ENCODE assay signal across 22 mouse cellular contexts in genomic region chr10:56210343-56210742, GRCm38 (mm10). TPM values are rescaled to one million over a fixed set of nuclear protein-coding genes. Genes with fewer than 3 reads are reported as not detected.
DNase-seq lines count a peak whose midpoint lies in the region; ATAC-seq and TF ChIP-seq lines count a peak whose summit lies in the region.
"Had no signal": no experiment of that assay in that cellular context is flagged by ENCODE, and none has a peak within 500 bp of the region (broad histone marks: within the 10 kb centered on the region; RNA-seq: fewer than 3 reads in every experiment).

No protein-coding gene starts in this region.

- ATAC-seq in megakaryocyte, adult 5-6 weeks (ENCODE audit: poor library complexity, severe bottlenecking) = no peak
- ATAC-seq in neural tube, embryonic 14.5 days (ENCODE audit: low read depth) = peak; percentile 4; the same call in 1 of the 2 replicates
- no peak for ATAC-seq in intestine, embryonic 16.5 days
- ATAC-seq: activated CD4-positive, CD25-positive, alpha-beta regulatory T cell, adult 4 months; CD4-positive, CD25-positive, alpha-beta regulatory T cell, adult 4 months; Patski had no signal

- no peak for TF ChIP-seq CTCF in CH12.LX (conservative IDR thresholded peaks at IDR 0.05 in 1 of 2, IDR thresholded peaks at IDR 0.05 in 1 of 2; ENCODE audit: low read depth in 2 of 2, low read length in 2 of 2)

- no peak overlapping the region for H3K9ac ChIP-seq in neural tube, embryonic 14.5 days (replicated peaks; ENCODE audit: low read depth, low read length)
- H3K9ac ChIP-seq in CH12.LX (ENCODE audit: insufficient read depth, low read depth) = no peak overlapping the region
- H3K9ac ChIP-seq in intestine, embryonic 16.5 days (ENCODE audit: low read depth, low read length) = no peak overlapping the region

- TF ChIP-seq RAD21 in CH12.LX (IDR thresholded peaks at IDR 0.05; ENCODE audit: low read depth, low read length) = no peak

- in situ Hi-C loops in CH12.LX (cut with MboI; ENCODE audit: low pct_ligation_motif_present, low pct_unique_long_range_greater_than_20kb, low sequenced_read_pairs) = no loop called here

- peak overlapping the region; percentile 44 for H3K4me3 ChIP-seq in megakaryocyte, embryonic 14.5 days (replicated peaks)
- H3K4me3 ChIP-seq in neural tube, embryonic 14.5 days (ENCODE audit: low read depth, low read length) = no peak overlapping the region
- H3K4me3 ChIP-seq in CH12.LX (replicated peaks in 1 of 3; ENCODE audit: low read depth in 2 of 3, low read length in 2 of 3, poor library complexity in 1 of 3) = no peak overlapping the region
- H3K4me3 ChIP-seq in intestine, embryonic 16.5 days (ENCODE audit: low read length) = no peak overlapping the region

- no peak for TF ChIP-seq POLR2A in CH12.LX (IDR thresholded peaks at IDR 0.05; ENCODE audit: low read depth, low read length)

- no peaks in the 10 kb centered on the region for H3K9me3 ChIP-seq in megakaryocyte, embryonic 14.5 days
- H3K9me3 ChIP-seq in neural tube, embryonic 14.5 days (ENCODE audit: control insufficient read depth, low read length) = no peaks in the 10 kb centered on the region
- no peaks in the 10 kb centered on the region for H3K9me3 ChIP-seq in CH12.LX (replicated peaks; ENCODE audit: low read length)
- H3K9me3 ChIP-seq in intestine, embryonic 16.5 days (ENCODE audit: control insufficient read depth, low read length) = no peaks in the 10 kb centered on the region
- H3K9me3 ChIP-seq: G1E had no signal

- H3K79me2 ChIP-seq in CH12.LX (replicated peaks; ENCODE audit: control insufficient read depth, extremely low read depth, insufficient read depth, poor library complexity, severe bottlenecking) = no peaks in the 10 kb centered on the region

- no peak for DNase-seq in neural tube, embryonic 10.5 days (ENCODE audit: extremely low spot score, low spot score)
- peak; percentile 33 for DNase-seq in CH12.LX (ENCODE audit: extremely low read depth)
- DNase-seq: adrenal gland, adult 2 months; adrenal gland, adult 8-10 months; adrenal gland, postnatal 10 days; adrenal gland, postnatal 14 days; adrenal gland, postnatal 25 days; adrenal gland, postnatal 36 days; B cell, adult 2 months; cerebellum, adult 11 months; cerebellum, adult 11-12 months; cerebellum, adult 18-20 months; cerebellum, adult 2 months had no signal

- no peaks in the 10 kb centered on the region for H3K27me3 ChIP-seq in megakaryocyte, embryonic 14.5 days (replicated peaks)
- H3K27me3 ChIP-seq in neural tube, embryonic 14.5 days (ENCODE audit: control insufficient read depth, insufficient read depth, low read length) = no peaks in the 10 kb centered on the region
- no peaks in the 10 kb centered on the region for H3K27me3 ChIP-seq in CH12.LX (replicated peaks)
- no peaks in the 10 kb centered on the region for H3K27me3 ChIP-seq in intestine, embryonic 16.5 days (replicated peaks; ENCODE audit: control insufficient read depth, insufficient read depth, low read length)
- H3K27me3 ChIP-seq: Patski had no signal

- no peaks in the 10 kb centered on the region for H3K4me1 ChIP-seq in megakaryocyte, embryonic 14.5 days
- H3K4me1 ChIP-seq in neural tube, embryonic 14.5 days (ENCODE audit: control insufficient read depth, insufficient read depth, low read length) = no peaks in the 10 kb centered on the region
- H3K4me1 ChIP-seq in CH12.LX (ENCODE audit: control insufficient read depth in 1 of 2, insufficient read depth in 2 of 2) = peaks cover 9 to 16% of the 10 kb centered on the region in 2 experiments
- no peaks in the 10 kb centered on the region for H3K4me1 ChIP-seq in intestine, embryonic 16.5 days (ENCODE audit: control insufficient read depth, insufficient read depth, low read length)

- dilution Hi-C loops in CH12.LX (cut with MboI; ENCODE audit: extremely low pct_ligation_motif_present, extremely low pct_unique_long_range_greater_than_20kb, low sequenced_read_pairs) = no loop called here

- H3K36me3 ChIP-seq in megakaryocyte, embryonic 14.5 days (replicated peaks; ENCODE audit: low read length) = peaks cover 11% of the 10 kb centered on the region
- H3K36me3 ChIP-seq in neural tube, embryonic 14.5 days (ENCODE audit: control insufficient read depth, insufficient read depth, low read length) = no peaks in the 10 kb centered on the region
- peaks cover 3 to 16% of the 10 kb centered on the region in 2 experiments for H3K36me3 ChIP-seq in CH12.LX (replicated peaks in 1 of 2; ENCODE audit: control insufficient read depth in 1 of 2, insufficient read depth in 1 of 2, low read length in 1 of 2)
- H3K36me3 ChIP-seq in intestine, embryonic 16.5 days (ENCODE audit: control insufficient read depth, insufficient read depth, low read length) = no peaks in the 10 kb centered on the region

- WGBS in neural tube, embryonic 14.5 days = 94% methylated on average over 1 of the region's 1 CpGs
- WGBS in intestine, embryonic 16.5 days = 78% methylated on average over 1 of the region's 1 CpGs

- H3K4me2 ChIP-seq in neural tube, embryonic 14.5 days (ENCODE audit: low read depth, low read length) = no peak overlapping the region
- no peak overlapping the region for H3K4me2 ChIP-seq in CH12.LX (ENCODE audit: insufficient read depth, low read depth, poor library complexity, severe bottlenecking)
- H3K4me2 ChIP-seq in intestine, embryonic 16.5 days (ENCODE audit: low read depth, low read length) = no peak overlapping the region

- TF ChIP-seq EP300 in CH12.LX (IDR thresholded peaks at IDR 0.05; ENCODE audit: low read length) = peak; percentile 43; the same call in 1 of the 2 replicates

- H3K27ac ChIP-seq in neural tube, embryonic 14.5 days (ENCODE audit: low read depth, low read length) = no peak overlapping the region
- no peak overlapping the region for H3K27ac ChIP-seq in CH12.LX (ENCODE audit: insufficient read depth, low read depth)
- H3K27ac ChIP-seq in intestine, embryonic 16.5 days (ENCODE audit: low read length) = no peak overlapping the region

TF ChIP-seq in CH12.LX, 34 proteins besides CTCF, POLR2A, EP300 and RAD21:
- TF ChIP-seq PAX5 (IDR thresholded peaks at IDR 0.05; ENCODE audit: low read length) = no peak
- no peak for TF ChIP-seq UBTF (IDR thresholded peaks at IDR 0.05; ENCODE audit: low read depth, low read length)
- no peak for TF ChIP-seq JUN (IDR thresholded peaks at IDR 0.05; ENCODE audit: insufficient read depth, low read depth, low read length)
- TF ChIP-seq JUND (conservative IDR thresholded peaks at IDR 0.05; ENCODE audit: low read depth, low read length) = peak; percentile 26
- no peak for TF ChIP-seq CHD2 (IDR thresholded peaks at IDR 0.05; ENCODE audit: low read length)
- no peak for TF ChIP-seq SIN3A (IDR thresholded peaks at IDR 0.05; ENCODE audit: low read length)
- peak; percentile 91 for TF ChIP-seq IRF4 (IDR thresholded peaks at IDR 0.05; ENCODE audit: low read depth, low read length)
- no peak for TF ChIP-seq MAZ (IDR thresholded peaks at IDR 0.05; ENCODE audit: low read depth, low read length)

RNA-seq across cellular contexts. Expression of gene Tbc1d32, which starts 18.1 kb away (rescaled TPM):
- 0.03 TPM in 1 of 2 replicates, not detected in the other for polyA plus RNA-seq in megakaryocyte, embryonic 14.5 days (2012; ENCODE audit: insufficient read depth, low replicate concordance)
- 1.2 and 1.4 TPM in 2 replicates for total RNA-seq in megakaryocyte, adult 5-6 weeks (2015)
- 3.3 and 3.4 TPM in 2 replicates for total RNA-seq in megakaryocyte, adult 5-6 weeks (2017)
- polyA plus RNA-seq in neural tube, embryonic 14.5 days (2014; fragmentation: Nextera tagmentation; extraction: Ambion mirVana) = 2.7 and 3.1 TPM in 2 replicates
- total RNA-seq in CH12.LX (2012; rRNA removed) (3.5 and 4.4 TPM in 2 replicates), CH12.LX (2014; rRNA removed) (5.9 and 7.1 TPM in 2 replicates)
- polyA plus RNA-seq in CH12.LX (2012; ENCODE audit: insufficient read length, low read depth) = 4.4 and 4.6 TPM in 2 replicates
- 2.3 and 2.6 TPM in 2 replicates for polyA plus RNA-seq in intestine, embryonic 16.5 days (2015; fragmentation: Nextera tagmentation; extraction: Ambion mirVana)
- total RNA-seq: MEL had no signal
